8 mouse cellular contexts compared by ENCODE assay signal in the genomic region with DNA sequence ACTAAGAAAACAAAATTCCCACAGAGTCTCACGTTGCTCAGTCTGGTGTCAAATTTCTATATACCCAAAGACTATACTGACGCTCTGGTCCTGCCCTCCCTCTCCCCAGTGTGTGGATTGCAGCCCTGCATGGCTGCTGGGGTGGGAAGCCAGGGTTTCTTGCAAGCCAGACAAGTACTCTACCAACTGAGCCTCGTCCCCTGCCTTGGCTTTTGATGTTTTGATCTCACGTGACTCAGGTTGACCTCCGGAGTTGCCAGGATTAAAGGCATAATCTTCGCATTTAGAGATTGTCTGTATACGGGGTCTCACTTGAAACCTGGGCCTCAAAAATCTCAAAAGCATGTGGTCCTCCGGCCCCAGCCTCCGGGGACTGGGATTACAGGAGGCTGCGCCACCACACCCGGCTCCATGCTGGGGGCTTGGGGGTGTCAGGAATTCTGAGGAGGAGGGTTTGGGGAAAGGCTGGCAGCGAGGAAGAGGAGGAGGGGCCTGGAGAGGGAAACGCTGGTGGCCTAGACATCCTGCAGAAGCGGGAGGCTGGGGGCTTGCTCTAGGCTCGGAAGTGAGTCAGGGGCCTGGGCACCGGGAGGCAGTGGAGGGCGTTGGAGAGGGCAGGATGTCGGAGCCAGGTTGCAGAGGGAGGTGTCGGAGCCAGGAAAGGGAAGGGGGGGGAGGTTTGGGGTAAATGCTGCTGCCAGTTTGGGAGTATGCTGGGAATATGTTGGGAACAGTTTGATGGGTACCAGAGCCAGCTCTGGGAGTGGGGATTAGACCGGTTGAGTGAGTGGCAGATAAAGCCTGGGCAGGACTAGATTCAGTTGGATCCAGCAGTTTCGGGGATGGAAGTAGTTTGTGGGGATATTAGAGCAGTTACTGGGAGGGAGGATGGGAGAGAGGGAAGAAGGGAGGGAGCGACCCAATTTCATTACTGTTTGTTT. TPM values are rescaled to one million over a fixed set of nuclear protein-coding genes. Genes with fewer than 3 reads are reported as not detected.
DNase-seq lines count a peak whose midpoint lies in the region; ATAC-seq lines count a peak whose summit lies in the region.

No protein-coding gene starts in this region.

- H3K4me3 ChIP-seq in heart, embryonic 11.5 days (ENCODE audit: low read depth, low read length): peak overlapping the region; percentile 31
- no peak overlapping the region for H3K4me3 ChIP-seq in forebrain, embryonic 13.5 days
- peak overlapping the region; percentile 20 for H3K4me3 ChIP-seq in limb, embryonic 13.5 days

- 7% methylated on average over 22 of the region's 22 CpGs for whole genome bisulfite sequencing in heart, embryonic 11.5 days (ENCODE audit: insufficient replicate concordance)
- 8% methylated on average over 22 of the region's 22 CpGs for WGBS in forebrain, embryonic 13.5 days
- WGBS in limb, embryonic 13.5 days: 5% methylated on average over 22 of the region's 22 CpGs

- peak overlapping the region; percentile 50 for H3K4me2 ChIP-seq in heart, embryonic 11.5 days
- H3K4me2 ChIP-seq in forebrain, embryonic 13.5 days: no peak overlapping the region
- H3K4me2 ChIP-seq in limb, embryonic 13.5 days (replicated peaks): peak overlapping the region; percentile 48

- peak overlapping the region; percentile 50; the same call in 1 of the 2 replicates for H3K9ac ChIP-seq in heart, embryonic 11.5 days (ENCODE audit: low read depth, low read length)
- peak overlapping the region; percentile 18; the same call in 1 of the 2 replicates for H3K9ac ChIP-seq in forebrain, embryonic 13.5 days
- peak overlapping the region; percentile 46 for H3K9ac ChIP-seq in limb, embryonic 13.5 days

- ATAC-seq in heart, embryonic 11.5 days (replicated peaks; ENCODE audit: insufficient number of reproducible peaks, low FRiP score, low TSS enrichment): 0 out of 2 replicates have a peak, but pooled peaks have one; percentile 4
- no peak for ATAC-seq in forebrain, embryonic 13.5 days
- ATAC-seq in limb, embryonic 13.5 days (ENCODE audit: low FRiP score, low read depth): peak; percentile 46; the same call in 1 of the 2 replicates
- ATAC-seq in monocyte, adult 5-6 weeks (replicated peaks; ENCODE audit: insufficient number of reproducible peaks, low FRiP score, low TSS enrichment, poor library complexity, severe bottlenecking): no peak

- peaks cover 14% of the 10 kb centered on the region for H3K27me3 ChIP-seq in heart, embryonic 11.5 days (ENCODE audit: control insufficient read depth, insufficient read depth, low read length)
- peaks cover 63% of the 10 kb centered on the region for H3K27me3 ChIP-seq in forebrain, embryonic 13.5 days
- H3K27me3 ChIP-seq in limb, embryonic 13.5 days: peaks cover 31% of the 10 kb centered on the region

- H3K36me3 ChIP-seq in heart, embryonic 11.5 days (ENCODE audit: control insufficient read depth, insufficient read depth, low read length): no peaks in the 10 kb centered on the region
- H3K36me3 ChIP-seq in forebrain, embryonic 13.5 days (ENCODE audit: poor library complexity, severe bottlenecking): no peaks in the 10 kb centered on the region
- H3K36me3 ChIP-seq in limb, embryonic 13.5 days: no peaks in the 10 kb centered on the region

- H3K9me3 ChIP-seq in heart, embryonic 11.5 days (replicated peaks; ENCODE audit: control insufficient read depth, low read length): no peaks in the 10 kb centered on the region
- H3K9me3 ChIP-seq in forebrain, embryonic 13.5 days (replicated peaks): no peaks in the 10 kb centered on the region
- H3K9me3 ChIP-seq in limb, embryonic 13.5 days: no peaks in the 10 kb centered on the region

- peaks cover 10% of the 10 kb centered on the region for H3K4me1 ChIP-seq in heart, embryonic 11.5 days (ENCODE audit: control insufficient read depth, insufficient read depth, low read length)
- peaks cover 7% of the 10 kb centered on the region for H3K4me1 ChIP-seq in forebrain, embryonic 13.5 days
- peaks cover 30% of the 10 kb centered on the region for H3K4me1 ChIP-seq in limb, embryonic 13.5 days

- intact Hi-C loops in heart, postnatal 25 days (cut with DNase I): no loop called here
- intact Hi-C loops in left cerebral cortex, postnatal 10 days (cut with DNase I): no loop called here
- intact Hi-C loops in gastrocnemius, postnatal 36 days (cut with DNase I): no loop called here

- DNase-seq in heart, postnatal 25 days (ENCODE audit: low spot score): no peak
- peak; percentile 72 for DNase-seq in 416B (ENCODE audit: low read depth)
- no peak for DNase-seq in left cerebral cortex, postnatal 10 days (ENCODE audit: extremely low spot score in 1 of 2, low spot score in 2 of 2)
- no peak for DNase-seq in gastrocnemius, postnatal 36 days

- peak overlapping the region; percentile 12; the same call in 1 of the 2 replicates for H3K27ac ChIP-seq in heart, embryonic 11.5 days (ENCODE audit: low read depth, low read length)
- no peak overlapping the region for H3K27ac ChIP-seq in forebrain, embryonic 13.5 days
- peak overlapping the region; percentile 70; the same call in 1 of the 2 replicates for H3K27ac ChIP-seq in limb, embryonic 13.5 days

RNA-seq across cellular contexts. Expression of a gene that starts 1.5 kb away (rescaled TPM):
- 2.2 and 2.7 TPM in 2 replicates for polyA plus RNA-seq in heart, embryonic 11.5 days (2014; fragmentation: Nextera tagmentation; extraction: Ambion mirVana)
- 1 to 10 TPM; 1.2 to 1.3 TPM for total RNA-seq in heart, postnatal 25 days (2021)
- polyA plus RNA-seq in forebrain, embryonic 13.5 days (2015; fragmentation: Nextera tagmentation; extraction: Ambion mirVana): 0.13 and 0.29 TPM in 2 replicates
- polyA plus RNA-seq in limb, embryonic 13.5 days (2015; fragmentation: Nextera tagmentation; extraction: Ambion mirVana): 1.1 and 1.3 TPM in 2 replicates
- total RNA-seq in monocyte, adult 5-6 weeks (2017): 0.11 to 1.4 TPM (median 0.49 TPM) in 3 replicates
- 1 to 10 TPM in 1 of 2 experiments, under 1 TPM in 1; 0.69 to 1.4 TPM for total RNA-seq in left cerebral cortex, postnatal 10 days (2021)
- total RNA-seq in gastrocnemius, postnatal 36 days (2021): under 1 TPM; 0.51 to 0.72 TPM

RNA-seq across cellular contexts. Expression of a gene that starts 6.0 kb away (rescaled TPM):
- 8.0 and 9.7 TPM in 2 replicates for polyA plus RNA-seq in heart, embryonic 11.5 days (2014; fragmentation: Nextera tagmentation; extraction: Ambion mirVana)
- 10 to 100 TPM; 22.3 to 24.3 TPM for total RNA-seq in heart, postnatal 25 days (2021)
- 11.7 and 12.2 TPM in 2 replicates for polyA plus RNA-seq in forebrain, embryonic 13.5 days (2015; fragmentation: Nextera tagmentation; extraction: Ambion mirVana)
- polyA plus RNA-seq in limb, embryonic 13.5 days (2015; fragmentation: Nextera tagmentation; extraction: Ambion mirVana): 9.8 and 10.3 TPM in 2 replicates
- 9.0 to 21.1 TPM (median 9.6 TPM) in 3 replicates for total RNA-seq in monocyte, adult 5-6 weeks (2017)
- 100 to 1,000 TPM; 110 to 115 TPM for total RNA-seq in left cerebral cortex, postnatal 10 days (2021)
- total RNA-seq in gastrocnemius, postnatal 36 days (2021): 10 to 100 TPM; 14.9 to 15.5 TPM

RNA-seq across cellular contexts. Expression of a gene that starts 43.5 kb away (rescaled TPM):
- polyA plus RNA-seq in heart, embryonic 11.5 days (2014; fragmentation: Nextera tagmentation; extraction: Ambion mirVana): 1.2 TPM in 2 replicates
- total RNA-seq in heart, postnatal 25 days (2021): 1 to 10 TPM; 2.3 to 2.4 TPM
- 3.3 and 3.4 TPM in 2 replicates for polyA plus RNA-seq in forebrain, embryonic 13.5 days (2015; fragmentation: Nextera tagmentation; extraction: Ambion mirVana)
- polyA plus RNA-seq in limb, embryonic 13.5 days (2015; fragmentation: Nextera tagmentation; extraction: Ambion mirVana): 2.5 TPM in 2 replicates
- total RNA-seq in monocyte, adult 5-6 weeks (2017): 3.5 to 4.4 TPM (median 4.0 TPM) in 3 replicates
- total RNA-seq in left cerebral cortex, postnatal 10 days (2021): 1 to 10 TPM; 7.6 to 7.8 TPM
- total RNA-seq in gastrocnemius, postnatal 36 days (2021): 1 to 10 TPM; 1.5 to 1.7 TPM

RNA-seq across cellular contexts. Expression of a gene that starts 43.6 kb away (rescaled TPM):
- polyA plus RNA-seq in heart, embryonic 11.5 days (2014; fragmentation: Nextera tagmentation; extraction: Ambion mirVana): 77.0 and 79.0 TPM in 2 replicates
- 10 to 100 TPM; 35.6 to 35.9 TPM for total RNA-seq in heart, postnatal 25 days (2021)
- 39.3 and 40.6 TPM in 2 replicates for polyA plus RNA-seq in forebrain, embryonic 13.5 days (2015; fragmentation: Nextera tagmentation; extraction: Ambion mirVana)
- 67.5 and 67.8 TPM in 2 replicates for polyA plus RNA-seq in limb, embryonic 13.5 days (2015; fragmentation: Nextera tagmentation; extraction: Ambion mirVana)
- total RNA-seq in monocyte, adult 5-6 weeks (2017): 19.9 to 35.2 TPM (median 23.4 TPM) in 3 replicates
- total RNA-seq in left cerebral cortex, postnatal 10 days (2021): 10 to 100 TPM; 18.4 to 24.1 TPM
- total RNA-seq in gastrocnemius, postnatal 36 days (2021): 1 to 10 TPM; 6.4 to 8.8 TPM

RNA-seq across cellular contexts. Expression of a gene that starts 53.0 kb away (rescaled TPM):
- polyA plus RNA-seq in heart, embryonic 11.5 days (2014; fragmentation: Nextera tagmentation; extraction: Ambion mirVana): 0.15 TPM in 1 of 2 replicates, not detected in the other
- not detected for total RNA-seq in heart, postnatal 25 days (2021)
- polyA plus RNA-seq in forebrain, embryonic 13.5 days (2015; fragmentation: Nextera tagmentation; extraction: Ambion mirVana): 0.15 and 0.21 TPM in 2 replicates
- polyA plus RNA-seq in limb, embryonic 13.5 days (2015; fragmentation: Nextera tagmentation; extraction: Ambion mirVana): 0.10 and 0.11 TPM in 2 replicates
- not detected in 3 replicates for total RNA-seq in monocyte, adult 5-6 weeks (2017)
- total RNA-seq in left cerebral cortex, postnatal 10 days (2021): under 1 TPM; 0.49 to 0.94 TPM
- not detected for total RNA-seq in gastrocnemius, postnatal 36 days (2021)

Comparison
In these comparisons a context has a peak if more than half of its experiments do, and no peak if none do; other contexts are left out.
1. ATAC-seq: peak in heart, embryonic 11.5 days (single experiment) and limb, embryonic 13.5 days (single experiment); none in forebrain, embryonic 13.5 days (single experiment) and monocyte, adult 5-6 weeks (single experiment).
2. Peak in every context shown above with its lines, with median percentiles within 50 percentile points of each other: H3K9ac ChIP-seq.